Mouse (Mus musculus): ENCODE measurements around the gene Nfasc.

DNA sequence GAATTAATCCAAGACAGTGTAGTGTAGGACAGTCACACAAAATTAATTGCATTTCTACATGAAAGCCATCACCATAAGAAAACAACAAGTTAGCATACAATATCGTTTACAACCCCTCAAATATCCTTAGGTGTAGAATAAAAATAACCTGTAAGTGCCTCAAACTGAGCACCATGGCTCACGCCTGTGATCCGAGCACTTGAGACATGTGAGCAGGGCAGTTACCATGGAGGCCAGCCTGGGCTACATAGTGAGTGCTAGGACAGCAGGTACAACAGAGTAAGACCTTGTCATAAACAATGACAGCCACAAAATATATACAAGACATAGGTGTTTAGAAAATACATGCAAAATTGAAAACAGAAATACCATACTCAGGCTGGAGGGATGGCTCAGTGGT is 68.9 kb downstream of the Nfasc start:
- TF ChIP-seq GATA1 (IDR thresholded peaks at IDR 0.05; ENCODE audit: low read length) (no peak), TAL1 (IDR thresholded peaks at IDR 0.05; ENCODE audit: low read length) (no peak)

Data from erythroblast, embryonic 14.5 days (primary cell).